Mouse (Mus musculus): ENCODE results near the gene Plekhh2. TPM values are rescaled to one million over a fixed set of nuclear protein-coding genes. Genes with fewer than 3 reads are reported as not detected.

The Plekhh2 gene
- polyA plus RNA-seq, 1 experiment: 12.1 TPM

- DNase-seq: no peak
- WGBS: 67% methylated on average over 9 of the region's 9 CpGs
- Histone ChIP-seq H3K4me3 (replicated peaks; ENCODE audit: extremely low read depth, low read depth, low read length) (no peak overlapping the region), H3K4me1 (ENCODE audit: control insufficient read depth, insufficient read depth, low read length) (peaks cover 13% of the 10 kb centered on the region)
- TF ChIP-seq CTCF (IDR thresholded peaks at IDR 0.05; ENCODE audit: insufficient read depth, low read length): no peak
- no peak for TF ChIP-seq POLR2A (IDR thresholded peaks at IDR 0.05; ENCODE audit: borderline replicate concordance, extremely low read depth, low read depth, low read length)
These were observed 88.6 kb downstream of the Plekhh2 start for GRCm38 (mm10) chr17:84600051-84600983.

- H3K4me1 ChIP-seq (ENCODE audit: control insufficient read depth, insufficient read depth, low read length): peaks cover 13% of the 10 kb centered on the region
- TF ChIP-seq POLR2A (IDR thresholded peaks at IDR 0.05; ENCODE audit: borderline replicate concordance, extremely low read depth, low read depth, low read length): no peak
- TF ChIP-seq CTCF (IDR thresholded peaks at IDR 0.05; ENCODE audit: insufficient read depth, low read length): no peak
- H3K4me3 ChIP-seq (replicated peaks; ENCODE audit: extremely low read depth, low read depth, low read length): no peak overlapping the region
- WGBS: 83% methylated on average over 5 of the region's 5 CpGs
- no peak for DNase-seq
These were observed 90.1 kb downstream of the Plekhh2 start for GRCm38 (mm10) chr17:84601805-84602204.

- no peak for DNase-seq
- TF ChIP-seq CTCF (IDR thresholded peaks at IDR 0.05; ENCODE audit: insufficient read depth, low read length): no peak
- no peak for TF ChIP-seq POLR2A (IDR thresholded peaks at IDR 0.05; ENCODE audit: borderline replicate concordance, extremely low read depth, low read depth, low read length)
- no peak overlapping the region for H3K4me3 ChIP-seq (replicated peaks; ENCODE audit: extremely low read depth, low read depth, low read length)
- 16% methylated on average over 9 of the region's 9 CpGs for WGBS
- peaks cover 13% of the 10 kb centered on the region for H3K4me1 ChIP-seq (ENCODE audit: control insufficient read depth, insufficient read depth, low read length)
These were observed 91.5 kb downstream of the Plekhh2 start for GRCm38 (mm10) chr17:84603202-84603627.

GRCm38 (mm10) chr17:84603709-84604420, 92.2 kb downstream of the Plekhh2 start:
- no peak for DNase-seq
- no peak for TF ChIP-seq CTCF (IDR thresholded peaks at IDR 0.05; ENCODE audit: insufficient read depth, low read length)
- TF ChIP-seq POLR2A (IDR thresholded peaks at IDR 0.05; ENCODE audit: borderline replicate concordance, extremely low read depth, low read depth, low read length): no peak

GRCm38 (mm10) chr17:84606976-84607375, 95.3 kb downstream of the Plekhh2 start:
- Histone ChIP-seq H3K4me1 (ENCODE audit: control insufficient read depth, insufficient read depth, low read length) (peaks cover 13% of the 10 kb centered on the region), H3K4me3 (replicated peaks; ENCODE audit: extremely low read depth, low read depth, low read length) (no peak overlapping the region)
- DNase-seq: no peak
- WGBS: 61% methylated on average over 13 of the region's 13 CpGs
- TF ChIP-seq CTCF (IDR thresholded peaks at IDR 0.05; ENCODE audit: insufficient read depth, low read length) (no peak), POLR2A (IDR thresholded peaks at IDR 0.05; ENCODE audit: borderline replicate concordance, extremely low read depth, low read depth, low read length) (no peak)

More at GRCm38 (mm10) chr17:84603709-84604420, 92.2 kb downstream of the Plekhh2 start:
- 83% methylated on average over 10 of the region's 10 CpGs for WGBS
- no peak overlapping the region for H3K4me3 ChIP-seq (replicated peaks; ENCODE audit: extremely low read depth, low read depth, low read length)
- peaks cover 13% of the 10 kb centered on the region for H3K4me1 ChIP-seq (ENCODE audit: control insufficient read depth, insufficient read depth, low read length)

- no peak overlapping the region for H3K4me3 ChIP-seq (replicated peaks; ENCODE audit: extremely low read depth, low read depth, low read length)
- WGBS: 54% methylated on average over 5 of the region's 5 CpGs
- no peak for TF ChIP-seq POLR2A (IDR thresholded peaks at IDR 0.05; ENCODE audit: borderline replicate concordance, extremely low read depth, low read depth, low read length)
- TF ChIP-seq CTCF (IDR thresholded peaks at IDR 0.05; ENCODE audit: insufficient read depth, low read length): no peak
These were observed 95.9 kb downstream of the Plekhh2 start for GRCm38 (mm10) chr17:84607617-84608016.

GRCm38 (mm10) chr17:84608606-84609005, 96.9 kb downstream of the Plekhh2 start:
- TF ChIP-seq POLR2A (IDR thresholded peaks at IDR 0.05; ENCODE audit: borderline replicate concordance, extremely low read depth, low read depth, low read length) (no peak), CTCF (IDR thresholded peaks at IDR 0.05; ENCODE audit: insufficient read depth, low read length) (no peak)
- H3K4me3 ChIP-seq (replicated peaks; ENCODE audit: extremely low read depth, low read depth, low read length): no peak overlapping the region
- no peak for DNase-seq
- peaks cover 6% of the 10 kb centered on the region for H3K4me1 ChIP-seq (ENCODE audit: control insufficient read depth, insufficient read depth, low read length)
- 81% methylated on average over 4 of the region's 4 CpGs for WGBS

More at GRCm38 (mm10) chr17:84607617-84608016, 95.9 kb downstream of the Plekhh2 start:
- H3K4me1 ChIP-seq (ENCODE audit: control insufficient read depth, insufficient read depth, low read length): peaks cover 16% of the 10 kb centered on the region
- no peak for DNase-seq

- TF ChIP-seq CTCF (IDR thresholded peaks at IDR 0.05; ENCODE audit: insufficient read depth, low read length) (no peak), POLR2A (IDR thresholded peaks at IDR 0.05; ENCODE audit: borderline replicate concordance, extremely low read depth, low read depth, low read length) (no peak)
- 54% methylated on average over 9 of the region's 9 CpGs for WGBS
- no peak for DNase-seq
- no peak overlapping the region for H3K4me3 ChIP-seq (replicated peaks; ENCODE audit: extremely low read depth, low read depth, low read length)
- H3K4me1 ChIP-seq (ENCODE audit: control insufficient read depth, insufficient read depth, low read length): peaks cover 2% of the 10 kb centered on the region; the same call in 1 of the 2 replicates
These were observed 99.8 kb downstream of the Plekhh2 start for GRCm38 (mm10) chr17:84611500-84611899.

- Histone ChIP-seq H3K4me1 (ENCODE audit: control insufficient read depth, insufficient read depth, low read length) (peaks cover 2% of the 10 kb centered on the region; the same call in 1 of the 2 replicates), H3K4me3 (replicated peaks; ENCODE audit: extremely low read depth, low read depth, low read length) (no peak overlapping the region)
- TF ChIP-seq POLR2A (IDR thresholded peaks at IDR 0.05; ENCODE audit: borderline replicate concordance, extremely low read depth, low read depth, low read length) (no peak), CTCF (IDR thresholded peaks at IDR 0.05; ENCODE audit: insufficient read depth, low read length) (no peak)
- WGBS: 49% methylated on average over 7 of the region's 7 CpGs
- no peak for DNase-seq
These were observed 100.3 kb downstream of the Plekhh2 start for GRCm38 (mm10) chr17:84611971-84612370.

Data from lung, adult 2 months (tissue).